Mouse (Mus musculus): ENCODE measurements around the gene Gm9887.

DNA sequence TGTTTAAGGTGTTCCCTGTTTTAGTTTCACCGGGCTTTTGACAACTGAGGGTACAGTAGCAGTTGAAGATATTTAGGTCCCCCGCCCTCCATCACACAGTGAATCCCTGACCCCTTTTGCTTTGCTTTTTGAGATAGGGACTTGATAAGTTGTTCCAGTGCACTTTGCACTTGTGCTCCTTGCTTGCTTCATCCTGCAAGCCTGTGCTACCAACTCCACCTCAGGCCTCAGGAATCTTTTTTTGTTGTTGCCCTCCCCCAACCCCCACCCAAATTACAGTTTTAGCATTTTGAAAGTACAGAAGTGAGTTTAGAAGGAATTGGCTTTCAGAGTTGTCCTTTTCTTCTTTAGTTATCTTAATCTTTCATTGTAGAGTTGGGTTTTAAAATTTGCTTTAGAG is 3.9 kb upstream of the Gm9887 start:
- TF ChIP-seq CTCF (IDR thresholded peaks at IDR 0.05; ENCODE audit: borderline replicate concordance, insufficient read depth, low read depth, low read length) (no peak), POLR2A (IDR thresholded peaks at IDR 0.05; ENCODE audit: borderline replicate concordance, insufficient read depth, low read length) (no peak)

Data from cerebellum, adult 2 months (tissue).